Mouse (Mus musculus): ENCODE measurements around the gene Fstl4. TPM values are rescaled to one million over a fixed set of nuclear protein-coding genes. Genes with fewer than 3 reads are reported as not detected.

The Fstl4 gene
- polyA plus RNA-seq, 2 experiments, result 0.01 TPM; not detected in 1

DNA sequence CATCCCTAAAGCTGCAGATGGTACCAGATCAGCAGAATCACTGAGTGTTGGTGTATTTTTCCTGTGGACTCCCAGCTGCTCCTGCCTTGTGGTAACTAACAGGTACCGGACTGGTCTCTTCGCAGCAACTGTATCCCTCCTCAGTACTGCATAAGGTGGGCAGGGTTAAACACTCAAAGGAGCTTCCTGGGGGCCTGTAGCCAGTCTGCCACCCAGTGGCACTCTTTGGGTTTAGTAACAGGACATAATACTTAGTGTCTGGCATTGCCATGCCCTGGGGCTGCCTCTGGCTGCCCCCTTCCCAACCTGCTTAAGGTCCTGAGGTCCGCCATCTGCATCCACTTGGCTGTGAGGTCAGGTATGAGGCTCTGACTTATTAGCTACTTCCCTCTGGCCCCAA is 375.2 kb downstream of the Fstl4 start:
- H3K9me3 ChIP-seq (ENCODE audit: control insufficient read depth, low read length), result no peaks in the 10 kb centered on the region
- H3K36me3 ChIP-seq (replicated peaks; ENCODE audit: control insufficient read depth, insufficient read depth, low read depth), result no peaks in the 10 kb centered on the region
- H3K27ac ChIP-seq, result no peak overlapping the region
- H3K4me2 ChIP-seq (ENCODE audit: low read depth), result no peak overlapping the region
- no peaks in the 10 kb centered on the region for H3K27me3 ChIP-seq (ENCODE audit: control insufficient read depth, insufficient read depth, low read length)
- H3K9ac ChIP-seq (replicated peaks), result no peak overlapping the region
- ATAC-seq (ENCODE audit: insufficient read depth), result no peak
- TF ChIP-seq CTCF (IDR thresholded peaks at IDR 0.05; ENCODE audit: low read depth), result no peak
- TF ChIP-seq EP300 (IDR thresholded peaks at IDR 0.05; ENCODE audit: low read depth), result no peak
- DNase-seq (ENCODE audit: low read depth in 3 of 3, low spot score in 3 of 3), result no peak
- 61% methylated on average over 3 of the region's 3 CpGs for WGBS (ENCODE audit: insufficient replicate concordance)
- H3K4me3 ChIP-seq (ENCODE audit: insufficient read depth in 1 of 2, low read depth in 2 of 2, low read length in 2 of 2), result no peak overlapping the region
- H3K4me1 ChIP-seq (replicated peaks; ENCODE audit: control insufficient read depth in 2 of 2, insufficient read depth in 2 of 2, low read length in 1 of 2), result no peaks in the 10 kb centered on the region

DNA sequence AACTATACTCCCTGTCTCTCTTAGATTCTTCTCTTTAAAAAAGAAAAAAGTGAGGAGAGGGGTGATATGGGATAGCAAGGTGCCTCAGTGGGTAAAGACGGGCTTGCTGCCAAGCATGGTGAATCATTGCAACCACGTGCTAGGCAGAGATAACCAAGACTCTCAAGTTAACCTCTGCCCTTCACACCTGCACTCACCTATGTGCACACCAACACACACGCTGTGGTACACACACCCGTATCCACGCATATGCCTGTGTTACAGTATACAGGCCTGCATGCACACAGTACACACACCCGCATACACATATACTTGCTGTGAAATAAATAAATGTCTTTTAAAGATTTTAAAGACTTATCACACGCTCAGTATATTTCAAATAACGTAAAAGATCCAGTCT is 375.8 kb downstream of the Fstl4 start:
- TF ChIP-seq CTCF (IDR thresholded peaks at IDR 0.05; ENCODE audit: low read depth) (no peak), EP300 (IDR thresholded peaks at IDR 0.05; ENCODE audit: low read depth) (no peak)
- H3K27ac ChIP-seq, result no peak overlapping the region
- no peaks in the 10 kb centered on the region for H3K9me3 ChIP-seq (ENCODE audit: control insufficient read depth, low read length)
- DNase-seq (ENCODE audit: low read depth in 3 of 3, low spot score in 3 of 3), result no peak
- ATAC-seq (ENCODE audit: insufficient read depth), result no peak
- no peak overlapping the region for H3K4me2 ChIP-seq (ENCODE audit: low read depth)
- H3K36me3 ChIP-seq (replicated peaks; ENCODE audit: control insufficient read depth, insufficient read depth, low read depth), result no peaks in the 10 kb centered on the region
- H3K4me3 ChIP-seq (ENCODE audit: insufficient read depth in 1 of 2, low read depth in 2 of 2, low read length in 2 of 2), result no peak overlapping the region
- no peak overlapping the region for H3K9ac ChIP-seq (replicated peaks)
- no peaks in the 10 kb centered on the region for H3K4me1 ChIP-seq (replicated peaks; ENCODE audit: control insufficient read depth in 2 of 2, insufficient read depth in 2 of 2, low read length in 1 of 2)
- no peaks in the 10 kb centered on the region for H3K27me3 ChIP-seq (ENCODE audit: control insufficient read depth, insufficient read depth, low read length)
- WGBS (ENCODE audit: insufficient replicate concordance), result 58% methylated on average over 8 of the region's 8 CpGs

DNA sequence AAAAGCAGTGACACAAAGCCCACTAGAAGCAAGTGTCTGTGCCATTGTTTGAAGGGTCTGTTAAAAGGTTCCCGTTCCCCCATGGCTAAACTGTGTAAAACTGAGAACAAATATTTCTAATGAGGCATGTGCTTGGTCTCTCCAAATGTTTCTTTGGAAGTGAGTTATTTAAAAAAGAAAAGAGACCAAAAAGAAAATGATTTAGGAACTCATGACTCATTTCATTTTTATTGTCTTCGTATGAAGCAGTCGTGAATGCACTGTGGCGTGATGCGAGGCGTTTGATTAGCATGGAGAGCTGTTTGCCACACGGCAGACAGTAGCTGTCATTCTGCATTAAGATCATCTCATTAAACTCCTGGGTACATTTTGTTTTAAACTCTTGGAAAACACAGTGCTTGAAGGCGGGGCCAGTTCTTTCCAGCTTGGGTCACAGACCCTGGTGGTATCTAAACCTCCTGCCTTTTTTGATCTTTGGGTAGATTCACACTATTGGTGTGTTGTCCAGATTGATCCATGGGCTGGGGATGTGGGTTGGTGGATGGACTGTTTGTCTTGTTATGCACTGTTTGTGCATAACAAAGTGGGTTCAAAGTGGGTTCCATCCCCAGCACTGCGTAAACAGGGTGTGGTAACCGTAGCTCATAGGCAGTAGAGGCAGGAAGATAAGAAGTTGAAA is 376.4 kb downstream of the Fstl4 start:
- H3K9me3 ChIP-seq (ENCODE audit: control insufficient read depth, low read length), result no peaks in the 10 kb centered on the region
- no peak for DNase-seq (ENCODE audit: low read depth in 3 of 3, low spot score in 3 of 3)
- H3K27me3 ChIP-seq (ENCODE audit: control insufficient read depth, insufficient read depth, low read length), result no peaks in the 10 kb centered on the region
- H3K4me2 ChIP-seq (ENCODE audit: low read depth), result no peak overlapping the region
- no peaks in the 10 kb centered on the region for H3K36me3 ChIP-seq (replicated peaks; ENCODE audit: control insufficient read depth, insufficient read depth, low read depth)
- ATAC-seq (ENCODE audit: insufficient read depth), result no peak
- WGBS (ENCODE audit: insufficient replicate concordance), result 62% methylated on average over 10 of the region's 10 CpGs
- no peak overlapping the region for H3K27ac ChIP-seq
- no peak overlapping the region for H3K4me3 ChIP-seq (ENCODE audit: insufficient read depth in 1 of 2, low read depth in 2 of 2, low read length in 2 of 2)
- no peaks in the 10 kb centered on the region for H3K4me1 ChIP-seq (replicated peaks; ENCODE audit: control insufficient read depth in 2 of 2, insufficient read depth in 2 of 2, low read length in 1 of 2)
- H3K9ac ChIP-seq (replicated peaks), result no peak overlapping the region
- TF ChIP-seq EP300 (IDR thresholded peaks at IDR 0.05; ENCODE audit: low read depth) (no peak), CTCF (IDR thresholded peaks at IDR 0.05; ENCODE audit: low read depth) (no peak)

DNA sequence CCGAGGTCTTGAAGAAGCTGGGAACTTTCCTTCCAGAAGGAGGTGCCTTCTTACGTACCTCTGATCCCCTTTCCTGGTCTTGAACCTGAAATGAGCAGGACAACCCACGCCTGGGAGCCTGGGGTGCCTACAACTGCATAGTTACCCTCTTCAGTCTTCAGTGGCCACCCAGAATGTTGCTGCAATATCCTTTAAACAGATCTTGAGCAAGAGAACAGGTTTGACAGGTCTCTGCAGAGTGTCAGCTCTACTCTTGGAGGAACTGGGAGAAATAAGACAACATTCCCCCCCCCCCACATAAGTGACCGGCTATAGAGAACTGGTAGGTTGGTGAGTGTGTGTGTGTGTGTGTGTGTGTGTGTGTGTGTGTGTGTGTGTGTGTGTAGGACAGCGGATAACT is 379.1 kb downstream of the Fstl4 start:
- TF ChIP-seq EP300 (IDR thresholded peaks at IDR 0.05; ENCODE audit: low read depth) (no peak), CTCF (IDR thresholded peaks at IDR 0.05; ENCODE audit: low read depth) (no peak)
- Histone ChIP-seq H3K9ac (replicated peaks) (no peak overlapping the region), H3K4me3 (ENCODE audit: insufficient read depth in 1 of 2, low read depth in 2 of 2, low read length in 2 of 2) (no peak overlapping the region), H3K4me2 (ENCODE audit: low read depth) (no peak overlapping the region), H3K4me1 (replicated peaks; ENCODE audit: control insufficient read depth in 2 of 2, insufficient read depth in 2 of 2, low read length in 1 of 2) (no peaks in the 10 kb centered on the region), H3K9me3 (ENCODE audit: control insufficient read depth, low read length) (no peaks in the 10 kb centered on the region), H3K27me3 (ENCODE audit: control insufficient read depth, insufficient read depth, low read length) (no peaks in the 10 kb centered on the region), H3K36me3 (replicated peaks; ENCODE audit: control insufficient read depth, insufficient read depth, low read depth) (no peaks in the 10 kb centered on the region), H3K27ac (no peak overlapping the region)
- 53% methylated on average over 5 of the region's 5 CpGs for WGBS (ENCODE audit: insufficient replicate concordance)
- ATAC-seq (ENCODE audit: insufficient read depth) (no peak), DNase-seq (ENCODE audit: low read depth in 3 of 3, low spot score in 3 of 3) (no peak)

DNA sequence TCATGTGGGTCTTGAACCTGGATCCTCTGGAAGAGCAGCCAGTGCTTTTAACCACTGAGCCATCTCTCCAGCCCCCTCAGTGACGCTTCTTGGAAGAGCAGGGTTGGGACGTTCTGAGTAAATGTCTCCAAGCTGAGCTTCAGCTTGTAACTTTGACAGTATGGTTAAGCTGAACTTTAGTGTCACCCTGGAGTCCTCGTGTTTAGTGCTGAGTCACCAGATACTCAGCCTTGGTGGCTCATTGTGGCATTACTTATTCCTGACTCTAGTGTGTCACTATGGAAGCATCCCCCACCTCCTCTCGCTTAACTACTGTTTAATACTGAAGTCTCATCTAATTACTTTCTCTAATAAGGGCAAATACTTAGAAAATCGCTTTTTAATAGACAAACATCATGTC is 380.1 kb downstream of the Fstl4 start:
- H3K4me2 ChIP-seq (ENCODE audit: low read depth), result no peak overlapping the region
- no peak overlapping the region for H3K4me3 ChIP-seq (ENCODE audit: insufficient read depth in 1 of 2, low read depth in 2 of 2, low read length in 2 of 2)
- H3K9ac ChIP-seq (replicated peaks), result no peak overlapping the region
- DNase-seq (ENCODE audit: low read depth in 3 of 3, low spot score in 3 of 3), result no peak
- H3K4me1 ChIP-seq (replicated peaks; ENCODE audit: control insufficient read depth in 2 of 2, insufficient read depth in 2 of 2, low read length in 1 of 2), result no peaks in the 10 kb centered on the region
- H3K36me3 ChIP-seq (replicated peaks; ENCODE audit: control insufficient read depth, insufficient read depth, low read depth), result no peaks in the 10 kb centered on the region
- ATAC-seq (ENCODE audit: insufficient read depth), result no peak
- TF ChIP-seq CTCF (IDR thresholded peaks at IDR 0.05; ENCODE audit: low read depth) (no peak), EP300 (IDR thresholded peaks at IDR 0.05; ENCODE audit: low read depth) (no peak)
- H3K9me3 ChIP-seq (ENCODE audit: control insufficient read depth, low read length), result no peaks in the 10 kb centered on the region
- 34% methylated on average over 5 of the region's 5 CpGs for WGBS (ENCODE audit: insufficient replicate concordance)
- H3K27me3 ChIP-seq (ENCODE audit: control insufficient read depth, insufficient read depth, low read length), result no peaks in the 10 kb centered on the region
- no peak overlapping the region for H3K27ac ChIP-seq

Measured in liver, embryonic 14.5 days (tissue).